Mouse (Mus musculus) embryonic fibroblast, embryonic 13.5 days (primary cell): ENCODE measurements around the gene C4b. TPM values are rescaled to one million over a fixed set of nuclear protein-coding genes. Genes with fewer than 3 reads are reported as not detected.
"Not testable (repeated sequence)": the region's sequence is repeated elsewhere in the genome, so short reads cannot be mapped to it uniquely, and the experiment has no call there.

Experiments
- H3K27ac ChIP-seq: 2 replicates; pipeline ENCODE4 v1.5.1; 2012; ENCODE audit warnings: low read length, control low read depth, inconsistent platforms; ENCODE audit not compliant: insufficient read depth
- H3K4me1 ChIP-seq: 2 replicates; pipeline ENCODE4 v1.6.1; 2011; ENCODE audit warnings: low read length; ENCODE audit not compliant: control insufficient read depth, insufficient read depth
- H3K4me3 ChIP-seq: 2 replicates; pipeline ENCODE4 v1.5.1; 2011; ENCODE audit warnings: mild to moderate bottlenecking, control low read depth, low read length; ENCODE audit not compliant: insufficient read depth
- CTCF ChIP-seq: IDR thresholded peaks from 2 replicates; pipeline ENCODE4 v1.5.1; 2011; ENCODE audit warnings: mild to moderate bottlenecking, control low read depth, low read length, moderate library complexity, borderline replicate concordance; ENCODE audit not compliant: insufficient read depth
- POLR2A ChIP-seq: IDR thresholded peaks from 2 replicates; pipeline ENCODE4 v1.6.1; 2011; ENCODE audit warnings: low read depth, mild to moderate bottlenecking, control low read depth, low read length, moderate library complexity
- polyA plus RNA-seq: library from polyadenylated mRNA; stranded (reverse); fragments of >200 nt; gene quantifications from 2 replicates; pipeline ENCODE4 v1.2.4, GENCODE M21; 2011; ENCODE audit warnings: low read depth; ENCODE audit not compliant: missing spikeins, insufficient read length

C4b gene
- polyA plus RNA-seq, result 0.58 and 2.1 TPM in 2 replicates

DNA sequence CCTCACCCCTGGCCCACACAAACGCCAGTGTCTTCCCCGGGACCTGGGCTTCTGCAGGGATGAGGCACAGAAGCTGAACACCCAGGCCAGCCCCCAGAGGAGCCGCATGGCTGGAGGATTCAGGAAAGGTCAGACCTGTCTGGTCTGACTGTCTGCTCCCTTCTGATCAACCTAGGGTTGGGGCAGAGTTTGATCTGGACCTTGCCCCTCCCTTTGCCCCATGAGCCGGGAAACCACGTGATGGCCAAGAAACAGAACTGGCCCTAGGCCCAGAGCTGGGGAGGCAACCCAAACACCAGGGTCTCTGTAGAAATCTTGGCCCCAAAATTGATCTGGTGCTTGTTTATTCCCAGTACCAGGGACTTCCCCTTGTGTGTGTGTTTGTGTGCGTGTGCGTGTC is at the start of gene C4b:
TSS of gene C4b (minus strand) at position 164 of the 400 bp plus-strand sequence.
- Histone ChIP-seq H3K4me1 (no peaks in the 10 kb centered on the region), H3K27ac (no peak within 1 kb of the TSS), H3K4me3 (no peak within 1 kb of the TSS)
- TF ChIP-seq CTCF (no peak), POLR2A (no peak)

GRCm38 (mm10) chr17:34777680-34778325 is 34.1 kb upstream of the C4b start:
- Histone ChIP-seq H3K4me3 (no peak overlapping the region), H3K27ac (no peak overlapping the region), H3K4me1 (no peaks in the 10 kb centered on the region)
- no peak for TF ChIP-seq POLR2A
- no peak for TF ChIP-seq CTCF

- TF ChIP-seq POLR2A, result no peak
- TF ChIP-seq CTCF, result no peak
- Histone ChIP-seq H3K4me1 (no peaks in the 10 kb centered on the region), H3K27ac (no peak overlapping the region), H3K4me3 (no peak overlapping the region)
Observed at GRCm38 (mm10) chr17:34761471-34761870, 17.8 kb upstream of the C4b start.

- Histone ChIP-seq H3K4me3 (no peak overlapping the region), H3K4me1 (no peaks in the 10 kb centered on the region), H3K27ac (no peak overlapping the region)
- TF ChIP-seq POLR2A (no peak), CTCF (no peak)
Observed at GRCm38 (mm10) chr17:34746531-34746930, 2.8 kb upstream of the C4b start.

- H3K4me1 ChIP-seq, H3K27ac ChIP-seq, H3K4me3 ChIP-seq: not testable (repeated sequence)
Observed at GRCm38 (mm10) chr17:34745166-34745565, 1.5 kb upstream of the C4b start.

- not testable (repeated sequence) for H3K27ac ChIP-seq, H3K4me1 ChIP-seq, H3K4me3 ChIP-seq
Observed at GRCm38 (mm10) chr17:34744611-34745010, 929 bp upstream of the C4b start.

- Histone ChIP-seq H3K27ac (no peak overlapping the region), H3K4me3 (no peak overlapping the region), H3K4me1 (no peaks in the 10 kb centered on the region)
- TF ChIP-seq CTCF (no peak), POLR2A (no peak)
Observed at GRCm38 (mm10) chr17:34744206-34744605, 524 bp upstream of the C4b start.

GRCm38 (mm10) chr17:34740280-34740679 is 3.4 kb downstream of the C4b start:
- no peak overlapping the region for H3K4me3 ChIP-seq
- TF ChIP-seq POLR2A, result no peak
- no peak for TF ChIP-seq CTCF
- no peak overlapping the region for H3K27ac ChIP-seq
- no peaks in the 10 kb centered on the region for H3K4me1 ChIP-seq

DNA sequence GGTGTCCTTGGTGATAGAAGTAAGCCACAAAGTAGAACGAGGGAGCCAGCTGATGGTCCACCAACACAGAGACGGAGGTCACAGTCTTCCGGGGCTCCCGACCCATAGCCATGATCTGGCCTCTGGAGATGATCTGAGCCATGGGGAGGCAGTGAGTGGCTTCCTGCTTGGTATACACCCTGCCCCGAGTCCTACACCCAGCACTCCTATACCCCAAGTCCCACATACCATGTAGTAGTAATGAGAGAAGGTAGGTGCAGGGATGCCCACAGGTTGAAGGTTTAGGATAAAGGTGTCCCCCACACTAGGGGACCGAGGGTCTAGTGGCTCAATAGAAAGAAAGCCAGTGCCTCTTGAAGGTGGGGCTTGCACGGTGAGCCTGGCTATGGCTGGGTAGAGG is 4.0 kb downstream of the C4b start:
- H3K27ac ChIP-seq, H3K4me3 ChIP-seq, H3K4me1 ChIP-seq: not testable (repeated sequence)

DNA sequence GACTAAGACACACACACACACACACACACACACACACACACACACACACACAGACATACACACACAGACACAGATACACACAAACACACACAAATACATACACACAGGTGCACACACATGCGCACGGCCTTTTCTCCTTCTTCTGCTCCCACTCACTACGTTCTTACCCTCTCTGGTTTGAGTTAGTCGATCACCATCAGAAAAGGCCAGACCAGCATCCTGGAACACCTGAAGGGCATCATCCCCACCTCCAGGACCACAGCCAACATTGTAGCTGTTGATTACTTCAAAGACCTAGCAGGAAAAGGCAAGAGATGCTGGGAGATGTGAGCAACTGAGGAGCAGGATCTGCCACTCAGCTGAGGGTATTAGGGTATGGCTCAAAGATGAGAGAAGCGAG is 6.2 kb downstream of the C4b start:
- not testable (repeated sequence) for H3K4me3 ChIP-seq, H3K4me1 ChIP-seq

GRCm38 (mm10) chr17:34729779-34730553 is 13.7 kb downstream of the C4b start:
- not testable (repeated sequence) for H3K4me1 ChIP-seq, H3K4me3 ChIP-seq, H3K27ac ChIP-seq

More for the DNA sequence above, 6.2 kb downstream of the C4b start:
- H3K27ac ChIP-seq, result not testable (repeated sequence)

DNA sequence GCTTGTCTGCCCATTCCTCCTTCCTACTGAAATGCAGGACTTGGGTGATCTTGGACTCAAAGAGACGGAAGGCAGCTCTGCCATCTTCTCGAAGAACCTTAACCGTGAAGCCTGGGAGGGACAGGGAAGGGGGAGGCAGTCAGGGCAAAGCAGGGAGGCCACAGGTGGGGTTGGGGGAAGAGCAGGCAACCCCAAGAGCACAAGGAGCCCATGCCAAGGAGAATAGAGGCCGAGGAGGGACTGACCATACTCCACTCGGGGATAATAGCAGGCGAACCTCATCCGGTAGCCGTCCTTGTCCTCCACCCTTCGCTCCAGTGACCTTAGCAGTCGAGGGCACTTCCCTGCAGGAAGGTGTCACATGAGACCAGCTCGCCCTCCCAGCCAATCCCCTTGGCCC is 14.5 kb downstream of the C4b start:
- not testable (repeated sequence) for H3K4me1 ChIP-seq, H3K27ac ChIP-seq, H3K4me3 ChIP-seq
